Mouse (Mus musculus): ENCODE measurements around the gene Cdkal1.

Cdkal1 gene

DNA sequence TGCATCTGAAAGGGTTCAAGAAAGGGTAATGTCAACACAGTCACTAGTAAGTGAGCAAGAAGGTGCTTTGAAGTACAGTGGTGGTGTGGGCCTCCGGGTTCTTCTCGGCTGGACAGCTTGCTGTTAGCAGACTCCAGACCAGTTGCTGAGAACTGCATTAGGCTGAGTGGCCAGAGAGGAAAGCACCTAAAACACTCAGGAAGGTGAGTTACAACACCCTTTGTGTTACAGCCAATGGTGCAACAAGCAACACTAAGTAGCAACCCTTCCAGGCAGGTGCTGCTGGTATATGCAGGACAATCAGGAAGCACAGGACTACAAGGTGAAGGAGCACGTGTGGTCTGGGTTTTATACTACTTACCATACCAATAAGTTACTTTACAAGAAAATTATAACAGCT, 90.2 kb downstream of the Cdkal1 start:
- no peak for DNase-seq

- DNase-seq = no peak
These were observed 95.6 kb downstream of the Cdkal1 start for GRCm38 (mm10) chr13:29759691-29760467.

GRCm38 (mm10) chr13:29756052-29756451, 99.4 kb downstream of the Cdkal1 start:
- no peak for DNase-seq

DNA sequence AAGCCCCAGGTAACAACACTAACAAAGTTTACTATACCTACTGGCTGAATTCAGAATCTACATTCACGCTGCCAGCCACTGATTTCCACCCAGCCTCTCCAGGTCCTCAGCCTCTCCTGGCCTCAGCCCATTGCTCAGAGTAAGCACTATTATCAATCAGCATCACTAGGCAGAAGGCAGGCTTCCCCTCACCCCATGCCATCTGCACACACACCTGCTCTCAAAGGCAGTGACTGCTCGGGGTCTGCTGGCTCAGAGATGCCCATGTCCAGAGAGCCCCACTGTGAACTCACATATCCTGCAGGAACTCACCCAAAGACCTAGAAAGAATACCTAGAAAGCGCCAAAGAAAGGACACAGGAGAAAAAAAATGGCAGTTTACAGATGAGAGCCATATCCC, 102.2 kb downstream of the Cdkal1 start:
- DNase-seq = no peak

DNA sequence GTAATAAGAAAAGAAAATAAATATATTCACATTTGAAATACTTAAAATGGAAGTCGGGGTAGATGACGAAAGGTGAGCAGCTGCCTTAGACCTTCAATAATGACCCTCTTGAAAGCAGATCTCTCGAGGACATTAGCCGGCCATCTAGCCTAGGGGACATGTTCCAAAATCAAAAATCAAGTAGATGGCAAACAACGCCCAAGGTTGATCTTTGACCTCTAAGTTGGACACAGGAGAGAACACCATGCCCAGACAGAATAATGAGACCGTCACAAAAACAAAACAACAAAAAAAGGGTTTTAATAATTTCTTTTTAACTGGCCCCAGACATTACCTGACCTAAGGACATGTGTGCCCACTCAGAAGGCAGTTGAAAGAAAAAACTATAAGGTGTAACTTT, 103.4 kb downstream of the Cdkal1 start:
- no peak for DNase-seq

DNA sequence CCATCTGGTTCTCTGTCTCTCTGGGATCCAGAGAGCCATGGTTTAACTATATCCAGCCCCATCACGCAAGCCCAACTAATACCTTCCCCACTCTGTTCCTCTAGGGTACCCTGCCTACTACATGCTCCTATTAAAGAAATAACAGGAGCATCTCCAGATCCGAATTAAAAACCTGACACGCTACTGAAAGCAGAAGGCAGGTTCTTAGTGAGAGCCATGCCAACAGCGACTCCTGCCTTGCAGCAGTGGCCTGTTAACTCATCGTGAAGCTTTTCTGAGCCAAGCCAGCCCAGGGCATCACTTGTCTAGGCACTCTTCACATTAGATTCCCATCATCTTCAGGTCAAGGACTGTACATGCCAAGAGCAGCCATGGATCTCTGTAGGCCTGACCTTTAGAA, 104.3 kb downstream of the Cdkal1 start:
- no peak for DNase-seq

DNA sequence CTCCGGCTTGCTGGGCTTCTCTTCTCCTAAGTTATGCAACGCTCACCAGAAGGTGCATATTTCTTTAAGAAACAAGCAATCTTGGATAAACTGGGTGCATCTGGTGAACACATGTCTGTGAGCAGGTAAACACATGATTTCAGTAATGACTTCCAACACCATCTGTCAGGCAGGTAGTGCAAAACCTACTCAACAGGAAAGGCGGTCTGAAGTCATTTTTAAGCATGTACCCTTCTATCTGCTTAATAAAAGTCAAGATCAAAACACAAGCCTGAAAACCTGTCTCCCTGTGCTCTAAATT, 108.2 kb downstream of the Cdkal1 start:
- DNase-seq = no peak

DNA sequence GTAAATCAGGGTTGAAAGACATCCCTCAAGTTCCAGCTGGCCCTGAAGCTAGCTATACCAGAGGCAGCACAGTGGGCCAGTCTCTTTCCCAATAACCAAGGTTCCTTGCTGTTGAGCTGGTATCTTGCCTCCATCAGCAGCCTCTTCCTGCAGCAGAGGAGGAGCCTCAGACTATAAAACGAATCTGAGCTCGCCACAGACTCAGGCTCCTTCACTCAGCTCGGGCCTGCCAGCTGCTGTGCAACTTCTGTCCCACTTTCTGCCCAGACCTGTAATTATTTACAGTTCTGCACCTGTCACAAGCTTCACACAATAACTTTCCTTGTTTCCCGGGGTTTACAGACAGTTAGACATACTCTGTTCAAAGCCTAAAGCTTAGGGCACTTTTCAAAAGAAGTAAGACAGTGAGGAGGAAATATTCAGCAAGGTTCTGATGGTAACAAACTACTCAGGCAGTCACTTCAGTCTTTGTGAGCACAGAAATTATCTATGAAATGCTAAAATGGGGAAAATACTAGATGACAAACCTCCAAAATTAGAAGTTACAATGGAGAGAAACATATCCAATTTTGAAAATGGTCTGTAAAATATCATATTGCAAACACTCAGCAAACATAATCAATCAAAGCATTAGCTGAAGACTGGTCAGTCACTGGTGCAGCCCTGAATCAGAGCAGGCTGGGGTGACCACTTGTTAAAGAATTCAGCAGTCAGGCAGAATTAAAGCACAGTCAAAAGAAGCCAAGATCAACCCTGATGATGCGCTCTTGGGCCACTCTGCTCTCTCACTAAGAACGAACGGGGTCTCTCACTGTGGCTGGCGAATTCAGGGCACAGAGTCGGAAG, 108.8 kb downstream of the Cdkal1 start:
- no peak for DNase-seq

DNA sequence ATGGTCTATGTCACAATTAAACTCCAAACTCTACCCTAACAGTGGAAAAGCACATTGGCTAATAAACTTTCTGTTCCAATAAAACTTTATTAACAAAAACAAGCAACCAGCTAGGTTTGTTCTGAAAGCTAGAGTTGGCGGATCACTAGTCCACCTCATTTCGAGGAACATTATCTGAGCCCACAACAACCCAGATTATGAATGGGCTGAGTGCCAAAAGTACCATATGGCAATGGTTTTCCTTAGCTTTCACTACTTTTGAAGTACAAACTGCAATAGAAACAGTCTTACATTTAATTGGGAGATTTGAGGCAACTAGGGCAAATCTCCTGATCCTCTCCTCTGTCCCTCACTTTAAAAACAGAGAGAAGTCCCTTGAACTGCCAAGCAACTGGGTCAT, 110.4 kb downstream of the Cdkal1 start:
- DNase-seq = no peak

DNA sequence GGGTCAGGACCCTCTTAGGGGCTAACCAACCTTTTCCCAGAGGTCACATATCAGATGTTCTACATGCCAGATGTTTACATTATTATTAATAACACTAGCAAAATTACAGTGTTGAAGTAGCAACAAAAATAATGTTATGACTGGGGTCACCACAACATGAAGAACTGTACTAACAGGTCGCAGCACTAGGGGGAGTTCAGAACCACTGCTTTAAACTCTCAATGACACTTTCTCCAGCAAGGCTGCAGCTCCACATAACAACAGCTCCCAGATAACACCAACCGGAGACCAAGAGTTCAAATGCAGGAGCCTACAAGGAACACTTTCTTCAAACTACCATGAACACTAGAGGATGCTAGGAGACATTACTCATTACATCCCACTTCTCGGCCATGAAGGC, 111.3 kb downstream of the Cdkal1 start:
- no peak for DNase-seq

DNA sequence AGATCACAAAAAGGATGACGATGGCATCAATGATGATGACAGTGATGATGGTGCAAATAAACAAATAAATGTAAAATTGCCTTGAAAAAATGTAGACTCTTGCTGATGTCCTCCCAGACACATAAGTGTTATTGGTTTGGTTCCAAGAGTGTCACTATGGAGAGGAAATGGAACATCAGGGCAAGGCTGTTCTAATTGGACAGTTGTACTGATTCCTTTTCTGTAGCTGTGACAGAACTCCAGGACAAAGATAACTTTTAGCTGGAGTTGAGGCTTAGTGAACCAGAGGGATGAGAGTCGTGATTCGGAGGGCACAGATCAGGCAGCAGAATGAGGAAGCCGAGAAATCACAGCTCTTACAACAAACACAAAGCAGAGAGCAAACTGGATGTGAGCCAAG, 111.7 kb downstream of the Cdkal1 start:
- DNase-seq = no peak

- no peak for DNase-seq
These were observed 117.6 kb downstream of the Cdkal1 start for GRCm38 (mm10) chr13:29737675-29738461.

DNA sequence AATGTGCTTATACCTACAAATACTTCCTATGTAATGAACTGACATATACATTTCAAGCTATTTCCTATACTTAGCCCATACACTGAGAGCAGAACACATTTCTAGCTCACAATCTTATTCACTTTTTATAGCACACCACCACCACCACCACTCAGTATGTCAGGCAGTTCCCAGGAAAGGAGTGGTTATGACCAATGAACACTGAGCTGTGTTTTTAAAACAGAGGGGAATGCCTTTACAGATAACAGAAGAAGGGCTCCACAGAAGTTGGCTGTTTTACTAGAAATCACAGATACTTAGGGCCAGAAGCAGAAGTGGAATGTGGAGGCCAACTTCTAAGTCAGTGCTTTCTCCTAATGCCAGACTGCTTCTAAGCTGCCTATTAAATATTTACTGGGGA, 121.0 kb downstream of the Cdkal1 start:
- DNase-seq = no peak

DNA sequence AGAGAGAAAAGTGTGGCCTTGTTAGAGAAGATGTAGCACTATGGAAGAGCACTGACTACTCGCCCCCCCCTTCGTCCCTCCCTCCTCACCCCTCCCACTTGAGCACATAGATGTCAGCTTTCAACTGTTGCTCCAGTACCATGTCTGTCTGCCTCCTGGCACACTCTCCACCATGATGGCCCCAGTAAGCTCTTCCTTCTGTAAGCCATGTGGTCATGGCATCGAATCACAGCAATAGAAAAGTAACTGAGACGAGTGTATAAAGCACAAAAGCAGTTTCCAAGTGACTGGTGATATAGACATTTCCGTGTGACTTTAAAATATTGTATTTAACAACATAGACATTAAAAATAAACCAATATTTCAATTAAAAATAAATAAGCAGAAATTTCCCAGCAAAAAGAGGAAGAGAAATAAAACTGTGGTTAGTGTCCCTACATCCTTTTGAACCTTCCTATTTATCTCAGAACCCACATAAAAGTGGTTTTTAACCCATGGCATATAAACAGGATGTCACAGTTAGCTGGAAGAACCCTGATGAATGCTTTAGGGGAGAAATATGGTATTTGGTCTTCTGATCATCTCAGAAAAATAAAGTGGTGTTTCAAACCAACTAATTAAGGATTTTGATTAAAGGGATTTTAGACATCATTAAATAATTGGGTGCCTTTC, 129.2 kb downstream of the Cdkal1 start:
- no peak for DNase-seq

- no peak for DNase-seq
These were observed 130.6 kb downstream of the Cdkal1 start for GRCm38 (mm10) chr13:29724855-29725254.

- no peak for DNase-seq
These were observed 132.3 kb downstream of the Cdkal1 start for GRCm38 (mm10) chr13:29723150-29723549.

DNA sequence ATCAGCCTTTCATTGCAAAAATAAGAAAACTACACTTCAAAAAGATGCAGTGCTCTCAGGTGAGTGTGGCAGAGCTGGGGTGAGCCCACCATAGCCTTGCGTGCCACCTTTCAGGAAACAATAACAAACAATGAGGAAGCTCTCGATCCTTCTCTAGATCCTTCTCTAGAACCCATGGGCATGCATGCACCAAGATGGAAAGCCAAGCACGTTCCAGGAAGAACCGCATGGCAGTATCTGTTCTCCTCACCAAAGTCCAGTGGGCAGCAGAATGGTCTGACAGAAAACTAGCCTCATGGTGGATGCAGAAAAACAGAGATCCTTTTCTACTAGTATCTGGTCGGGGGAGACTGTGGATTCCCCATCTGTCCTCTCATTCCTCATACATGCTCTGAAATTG, 134.3 kb downstream of the Cdkal1 start:
- DNase-seq = no peak

GRCm38 (mm10) chr13:29716550-29716949, 138.9 kb downstream of the Cdkal1 start:
- DNase-seq = no peak

- no peak for DNase-seq
These were observed 140.1 kb downstream of the Cdkal1 start for GRCm38 (mm10) chr13:29715241-29715841.

DNA sequence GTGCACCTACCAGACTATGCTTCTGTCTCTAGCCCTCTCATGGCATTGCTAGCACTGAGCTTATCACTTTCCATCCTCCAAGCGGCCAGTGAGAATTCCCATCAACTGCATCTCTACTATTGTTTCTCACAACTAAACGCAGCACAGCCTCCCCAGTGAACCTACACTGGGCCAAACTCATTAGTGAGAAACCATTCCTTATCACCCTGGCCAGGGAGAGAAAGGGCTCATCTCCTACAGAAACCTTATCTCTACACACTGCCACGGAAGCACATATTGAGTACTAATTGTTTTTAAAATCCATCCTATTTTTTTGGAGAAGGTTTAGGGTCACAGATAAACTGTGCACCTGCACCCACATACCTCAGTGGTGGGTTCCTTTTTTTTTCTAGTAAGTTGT, 147.9 kb downstream of the Cdkal1 start:
- DNase-seq = no peak

GRCm38 (mm10) chr13:29701400-29701799, 154.1 kb downstream of the Cdkal1 start:
- DNase-seq = no peak

GRCm38 (mm10) chr13:29699896-29700295, 155.6 kb downstream of the Cdkal1 start:
- no peak for DNase-seq

All from right cerebral cortex, postnatal 4 days (tissue).